Mouse (Mus musculus) lung, postnatal 0 days (tissue): ENCODE results near the gene Armc12. TPM values are rescaled to one million over a fixed set of nuclear protein-coding genes. Genes with fewer than 3 reads are reported as not detected.
A peak's percentile ranks its signal among the peaks of the same experiment; 100 is the strongest.

ENCODE experiments used
- ATAC-seq: fragments of 200-750 bp; cut with Nextera tagmentation; 2 replicates; pipeline ENCODE4 v1.8.0; 2017; ENCODE audit warnings: moderate library complexity
- DNase-seq: peaks from one replicate; pipeline ENCODE4 v3.0.0-alpha.2; 2016; ENCODE audit warnings: low spot score
- H3K27ac ChIP-seq: fragments of 300-500 bp; sonication (generic); 2 replicates; pipeline ENCODE4 v1.5.1; 2014; ENCODE audit warnings: antibody characterized with exemption, mild to moderate bottlenecking, low read length, mixed read lengths
- H3K27me3 ChIP-seq: fragments of 300-500 bp; sonication (generic); replicated peaks from 2 replicates; pipeline ENCODE4 v1.6.1; 2014; ENCODE audit warnings: low read length, mixed read lengths; ENCODE audit not compliant: insufficient read depth
- H3K36me3 ChIP-seq: fragments of 300-500 bp; sonication (generic); 2 replicates; pipeline ENCODE4 v1.6.1; 2014; ENCODE audit warnings: low read length, mixed read lengths; ENCODE audit not compliant: insufficient read depth
- H3K4me1 ChIP-seq: fragments of 300-500 bp; sonication (generic); 2 replicates; pipeline ENCODE4 v1.6.1; 2014; ENCODE audit warnings: antibody characterized with exemption, low read depth, low read length, mixed read lengths; ENCODE audit not compliant: insufficient read depth
- H3K4me2 ChIP-seq: fragments of 300-500 bp; sonication (generic); replicated peaks from 2 replicates; pipeline ENCODE4 v1.6.1; 2014; ENCODE audit warnings: low read depth, mild to moderate bottlenecking, low read length, moderate library complexity, mixed read lengths
- H3K4me3 ChIP-seq: fragments of 300-500 bp; sonication (generic); 2 replicates; pipeline ENCODE4 v1.5.1; 2014; ENCODE audit warnings: low read depth, low read length
- H3K9ac ChIP-seq: fragments of 300-500 bp; sonication (generic); replicated peaks from 2 replicates; pipeline ENCODE4 v1.6.1; 2014; ENCODE audit warnings: low read depth, mild to moderate bottlenecking
- H3K9me3 ChIP-seq: fragments of 300-500 bp; sonication (generic); 2 replicates; pipeline ENCODE4 v1.6.1; 2016; ENCODE audit warnings: low read length, mixed read lengths
- CTCF ChIP-seq: IDR thresholded peaks from 2 replicates; pipeline ENCODE4 v1.5.1; 2016; ENCODE audit warnings: antibody characterized with exemption, mild to moderate bottlenecking
- EP300 ChIP-seq: IDR thresholded peaks from 2 replicates; pipeline ENCODE4 v1.6.1; 2016; ENCODE audit warnings: antibody characterized with exemption, mild to moderate bottlenecking, control low read depth
- WGBS: fragments of 180-500 bp; shearing (Covaris S2); extraction: QIAGEN DNeasy Blood & Tissue Kit; methylation state at CpG from one replicate; pipeline ENCODE4 v1.1.7; 2014; 5-methylcytosine and 5-hydroxymethylcytosine counted together
- polyA plus RNA-seq: library from polyadenylated mRNA; unstranded; fragments of >200 nt; fragmentation: Nextera tagmentation; extraction: Ambion mirVana; gene quantifications from 2 replicates; pipeline ENCODE4 v1.2.1, GENCODE M21; 2015

Armc12 gene
- polyA plus RNA-seq, 1 experiment from 2014 or later, result not detected

- H3K36me3 ChIP-seq, result no peaks in the 10 kb centered on the region
- no peaks in the 10 kb centered on the region for H3K9me3 ChIP-seq
- H3K4me1 ChIP-seq, result no peaks in the 10 kb centered on the region
- no peak overlapping the region for H3K9ac ChIP-seq
- no peak overlapping the region for H3K4me2 ChIP-seq
- peak; percentile 45 for ATAC-seq
- 41% methylated on average over 6 of the region's 6 CpGs for whole genome bisulfite sequencing
- TF ChIP-seq CTCF, result peak; percentile 3; the same call in 1 of the 2 replicates
- no peak for TF ChIP-seq EP300
- no peak overlapping the region for H3K27ac ChIP-seq
- H3K27me3 ChIP-seq, result no peaks in the 10 kb centered on the region
- peak; percentile 62 for DNase-seq
- H3K4me3 ChIP-seq, result no peak overlapping the region
Observed at GRCm38 (mm10) chr17:28556635-28557396, 26.2 kb downstream of the Armc12 start.

GRCm38 (mm10) chr17:28557772-28558171, 27.2 kb downstream of the Armc12 start:
- no peak for DNase-seq

GRCm38 (mm10) chr17:28560598-28560997, 30.0 kb downstream of the Armc12 start, which contains the start of gene Clps:
Gene Clps, minus strand, starts transcription at chr17:28560766.
- 61% methylated on average over 4 of the region's 4 CpGs for WGBS
- H3K36me3 ChIP-seq, result no peaks in the 10 kb centered on the region
- no peak within 1 kb of the TSS for H3K9ac ChIP-seq
- DNase-seq, result no peak
- TF ChIP-seq CTCF (no peak), EP300 (no peak)
- H3K4me2 ChIP-seq, result no peak within 1 kb of the TSS
- ATAC-seq, result no peak
- H3K4me1 ChIP-seq, result no peaks in the 10 kb centered on the region
- H3K27me3 ChIP-seq, result no peaks in the 10 kb centered on the region
- H3K27ac ChIP-seq, result no peak within 1 kb of the TSS; the same call in 1 of the 2 replicates
- no peak within 1 kb of the TSS for H3K4me3 ChIP-seq
- no peaks in the 10 kb centered on the region for H3K9me3 ChIP-seq

More at GRCm38 (mm10) chr17:28557772-28558171, 27.2 kb downstream of the Armc12 start:
- Histone ChIP-seq H3K27ac (no peak overlapping the region), H3K4me1 (no peaks in the 10 kb centered on the region), H3K4me2 (no peak overlapping the region), H3K27me3 (no peaks in the 10 kb centered on the region), H3K9ac (no peak overlapping the region), H3K36me3 (no peaks in the 10 kb centered on the region), H3K9me3 (no peaks in the 10 kb centered on the region), H3K4me3 (no peak overlapping the region)
- TF ChIP-seq CTCF, result no peak
- no peak for TF ChIP-seq EP300
- WGBS, result 73% methylated on average over 6 of the region's 6 CpGs
- ATAC-seq, result no peak

GRCm38 (mm10) chr17:28561613-28562012, 31.0 kb downstream of the Armc12 start:
- H3K4me1 ChIP-seq, result no peaks in the 10 kb centered on the region
- no peak overlapping the region for H3K4me2 ChIP-seq
- no peak overlapping the region for H3K4me3 ChIP-seq
- H3K9ac ChIP-seq, result no peak overlapping the region
- H3K27ac ChIP-seq, result no peak overlapping the region; the same call in 1 of the 2 replicates
- 38% methylated on average over 7 of the region's 7 CpGs for WGBS
- no peaks in the 10 kb centered on the region for H3K36me3 ChIP-seq
- TF ChIP-seq CTCF (no peak), EP300 (no peak)
- H3K27me3 ChIP-seq, result no peaks in the 10 kb centered on the region
- H3K9me3 ChIP-seq, result no peaks in the 10 kb centered on the region
- DNase-seq (no peak), ATAC-seq (peak; percentile 56)

- Histone ChIP-seq H3K4me2 (no peak overlapping the region), H3K36me3 (no peaks in the 10 kb centered on the region), H3K27ac (no peak overlapping the region), H3K27me3 (no peaks in the 10 kb centered on the region), H3K9ac (no peak overlapping the region), H3K9me3 (no peaks in the 10 kb centered on the region), H3K4me3 (no peak overlapping the region), H3K4me1 (no peaks in the 10 kb centered on the region)
- ATAC-seq, result no peak
- no peak for TF ChIP-seq EP300
- no peak for TF ChIP-seq CTCF
- peak; percentile 48 for DNase-seq
Observed at GRCm38 (mm10) chr17:28565181-28565580, 34.6 kb downstream of the Armc12 start.

- no peaks in the 10 kb centered on the region for H3K4me1 ChIP-seq
- no peaks in the 10 kb centered on the region for H3K27me3 ChIP-seq
- ATAC-seq (no peak), DNase-seq (no peak)
- WGBS, result 29% methylated on average over 3 of the region's 3 CpGs
- no peak overlapping the region for H3K9ac ChIP-seq
- no peak overlapping the region for H3K4me2 ChIP-seq
- no peak overlapping the region for H3K27ac ChIP-seq
- no peaks in the 10 kb centered on the region for H3K36me3 ChIP-seq
- no peaks in the 10 kb centered on the region for H3K9me3 ChIP-seq
- no peak for TF ChIP-seq EP300
- no peak for TF ChIP-seq CTCF
- no peak overlapping the region for H3K4me3 ChIP-seq
Observed at GRCm38 (mm10) chr17:28567541-28567940, 36.9 kb downstream of the Armc12 start.
